Mouse (Mus musculus) embryonic facial prominence, embryonic 14.5 days (tissue): Measurements from ENCODE around the gene Dop1a. TPM values are rescaled to one million over a fixed set of nuclear protein-coding genes. Genes with fewer than 3 reads are reported as not detected.
A peak's percentile ranks its signal among the peaks of the same experiment; 100 is the strongest.

Source experiments
- ATAC-seq: fragments of 200-750 bp; cut with Nextera tagmentation; 2 replicates; pipeline ENCODE4 v1.8.0; 2017; ENCODE audit warnings: low read depth, moderate number of reproducible peaks, moderate TSS enrichment
- DNase-seq: peaks from one replicate; pipeline ENCODE4 v3.0.0-alpha.2; 2015; ENCODE audit warnings: low spot score
- H3K27ac ChIP-seq: fragments of 300-500 bp; sonication (generic); replicated peaks from 2 replicates; pipeline ENCODE4 v1.5.1; 2014; ENCODE audit warnings: low read depth, mild to moderate bottlenecking, low read length, moderate library complexity
- H3K27me3 ChIP-seq: fragments of 300-500 bp; sonication (generic); replicated peaks from 2 replicates; pipeline ENCODE4 v1.6.1; 2014; ENCODE audit warnings: low read length; ENCODE audit not compliant: control insufficient read depth, insufficient read depth
- H3K36me3 ChIP-seq: fragments of 300-500 bp; sonication (generic); 2 replicates; pipeline ENCODE4 v1.6.1; 2014; ENCODE audit warnings: low read length, mixed read lengths; ENCODE audit not compliant: control insufficient read depth, insufficient read depth
- H3K4me1 ChIP-seq: fragments of 300-500 bp; sonication (generic); 2 replicates; pipeline ENCODE4 v1.6.1; 2014; ENCODE audit warnings: antibody characterized with exemption, low read length; ENCODE audit not compliant: control insufficient read depth, insufficient read depth
- H3K4me2 ChIP-seq: fragments of 300-500 bp; sonication (generic); 2 replicates; pipeline ENCODE4 v1.6.1; 2014; ENCODE audit warnings: low read depth, mild to moderate bottlenecking, low read length, moderate library complexity, mixed read lengths
- H3K4me3 ChIP-seq: fragments of 300-500 bp; sonication (generic); 2 replicates; pipeline ENCODE4 v1.5.1; 2014; ENCODE audit warnings: low read depth, mild to moderate bottlenecking, low read length
- H3K9ac ChIP-seq: fragments of 300-500 bp; sonication (generic); 2 replicates; pipeline ENCODE4 v1.6.1; 2014; ENCODE audit warnings: low read depth, mild to moderate bottlenecking, low read length, moderate library complexity, mixed read lengths
- H3K9me3 ChIP-seq: fragments of 300-500 bp; sonication (generic); 2 replicates; pipeline ENCODE4 v1.6.1; 2016; ENCODE audit warnings: low read length; ENCODE audit not compliant: control insufficient read depth
- WGBS: fragments of 180-500 bp; shearing (Covaris S2); extraction: QIAGEN DNeasy Blood & Tissue Kit; methylation state at CpG from one replicate; pipeline ENCODE4 v1.1.7; 2014; 5-methylcytosine and 5-hydroxymethylcytosine counted together
- polyA plus RNA-seq: library from polyadenylated mRNA; unstranded; fragments of >200 nt; fragmentation: Nextera tagmentation; extraction: Ambion mirVana; gene quantifications from 2 replicates; pipeline ENCODE4 v1.2.1, GENCODE M21; 2014

Gene Dop1a
- polyA plus RNA-seq, 1 experiment from 2014 or later, result 20.8 TPM

GRCm38 (mm10) chr9:86446847-86447246, 20.1 kb upstream of the Dop1a start:
- Histone ChIP-seq H3K27ac (no peak overlapping the region), H3K4me3 (no peak overlapping the region), H3K36me3 (no peaks in the 10 kb centered on the region), H3K9me3 (no peaks in the 10 kb centered on the region), H3K4me1 (no peaks in the 10 kb centered on the region), H3K9ac (no peak overlapping the region), H3K4me2 (no peak overlapping the region), H3K27me3 (peaks cover 5% of the 10 kb centered on the region; the same call in 1 of the 2 replicates)
- ATAC-seq (no peak), DNase-seq (no peak)
- 83% methylated on average over 7 of the region's 7 CpGs for WGBS

GRCm38 (mm10) chr9:86447431-86447830, 19.5 kb upstream of the Dop1a start:
- Histone ChIP-seq H3K27me3 (peaks cover 5% of the 10 kb centered on the region; the same call in 1 of the 2 replicates), H3K27ac (no peak overlapping the region), H3K9ac (no peak overlapping the region), H3K36me3 (no peaks in the 10 kb centered on the region), H3K4me1 (no peaks in the 10 kb centered on the region), H3K4me2 (no peak overlapping the region), H3K9me3 (no peaks in the 10 kb centered on the region), H3K4me3 (no peak overlapping the region)
- DNase-seq (no peak), ATAC-seq (no peak)
- WGBS, result 90% methylated on average over 8 of the region's 8 CpGs

GRCm38 (mm10) chr9:86449581-86449980, 17.4 kb upstream of the Dop1a start:
- DNase-seq (peak; percentile 76), ATAC-seq (peak; percentile 68)
- Histone ChIP-seq H3K4me2 (no peak overlapping the region), H3K27me3 (peaks cover 5% of the 10 kb centered on the region; the same call in 1 of the 2 replicates), H3K36me3 (no peaks in the 10 kb centered on the region), H3K4me1 (no peaks in the 10 kb centered on the region), H3K9me3 (no peaks in the 10 kb centered on the region), H3K4me3 (no peak overlapping the region), H3K27ac (no peak overlapping the region), H3K9ac (no peak overlapping the region)
- 3% methylated on average over 11 of the region's 11 CpGs for WGBS

DNA sequence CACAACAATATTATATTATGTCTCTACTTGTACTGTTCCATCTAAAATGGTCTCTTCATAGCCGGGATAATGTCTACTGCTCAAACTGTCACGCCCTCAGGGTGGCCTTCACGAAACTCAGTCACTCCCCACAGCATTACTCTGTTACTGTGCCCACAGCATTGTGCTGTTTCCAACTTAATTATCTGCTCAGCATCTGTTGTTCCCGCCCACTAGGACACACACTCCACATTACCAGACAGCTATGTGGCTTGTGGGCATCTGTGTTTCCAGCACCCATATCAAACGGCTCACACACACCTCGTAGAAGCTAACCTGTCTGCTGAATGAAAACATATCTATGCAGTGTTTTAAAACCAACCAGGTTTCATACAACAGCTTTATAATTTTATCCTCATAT, 15.9 kb upstream of the Dop1a start:
- WGBS, result 47% methylated on average over 6 of the region's 6 CpGs
- Histone ChIP-seq H3K9me3 (no peaks in the 10 kb centered on the region), H3K27me3 (peaks cover 5% of the 10 kb centered on the region; the same call in 1 of the 2 replicates), H3K4me1 (no peaks in the 10 kb centered on the region), H3K27ac (no peak overlapping the region), H3K9ac (no peak overlapping the region), H3K4me3 (no peak overlapping the region), H3K4me2 (peak overlapping the region; percentile 53; the same call in 1 of the 2 replicates), H3K36me3 (no peaks in the 10 kb centered on the region)
- DNase-seq (no peak), ATAC-seq (no peak)

DNA sequence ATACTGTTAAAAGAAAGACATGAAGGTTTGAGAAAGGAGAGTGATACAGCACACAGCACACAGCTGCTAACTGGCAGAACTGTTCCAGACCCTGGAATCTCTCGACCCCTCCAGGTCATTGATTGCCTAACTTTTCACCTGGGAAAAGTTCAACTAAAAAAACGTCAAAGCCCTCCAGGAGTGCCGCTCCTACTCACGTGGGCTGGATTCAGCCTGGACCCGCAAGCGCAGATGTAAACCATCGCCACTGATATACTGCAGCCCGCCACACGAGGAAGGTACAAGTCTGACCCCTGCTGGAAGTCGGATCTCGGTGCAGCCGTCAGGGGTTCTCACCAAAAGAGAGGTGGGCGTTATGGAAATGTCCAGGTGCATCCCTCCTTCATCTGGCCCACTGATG, 15.3 kb upstream of the Dop1a start:
- Histone ChIP-seq H3K4me3 (peak overlapping the region; percentile 13), H3K9ac (no peak overlapping the region), H3K4me2 (peak overlapping the region; percentile 53), H3K36me3 (no peaks in the 10 kb centered on the region), H3K27me3 (peaks cover 5% of the 10 kb centered on the region; the same call in 1 of the 2 replicates), H3K9me3 (no peaks in the 10 kb centered on the region), H3K27ac (no peak overlapping the region), H3K4me1 (no peaks in the 10 kb centered on the region)
- ATAC-seq, result peak; percentile 83
- under 1% methylated on average over 13 of the region's 13 CpGs for WGBS
- DNase-seq, result peak; percentile 79

DNA sequence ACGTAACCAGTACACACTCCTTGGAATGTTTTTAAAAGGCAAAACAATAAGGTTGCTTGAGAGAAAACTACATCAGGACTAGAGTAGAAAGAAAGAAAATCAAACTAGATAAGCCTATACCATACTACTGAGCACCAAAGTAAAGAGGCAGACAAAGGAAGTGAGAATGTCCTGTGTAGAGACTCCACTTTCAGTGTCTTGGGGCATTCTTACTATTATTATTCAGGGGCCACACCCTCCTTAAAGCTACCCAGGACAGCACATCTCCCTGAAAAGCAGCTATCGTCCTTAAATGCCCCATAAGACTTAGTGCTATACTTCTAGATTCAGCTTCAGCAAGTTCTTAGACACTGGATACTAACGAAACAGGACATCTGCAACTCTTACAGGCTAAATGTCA, 13.3 kb upstream of the Dop1a start:
- WGBS, result 72% methylated on average over 3 of the region's 3 CpGs
- H3K27ac ChIP-seq, result no peak overlapping the region
- no peak overlapping the region for H3K4me2 ChIP-seq
- H3K4me1 ChIP-seq, result no peaks in the 10 kb centered on the region
- H3K27me3 ChIP-seq, result no peaks in the 10 kb centered on the region; the same call in 1 of the 2 replicates
- H3K4me3 ChIP-seq, result no peak overlapping the region
- H3K9me3 ChIP-seq, result no peaks in the 10 kb centered on the region
- no peak for ATAC-seq
- DNase-seq, result no peak
- no peaks in the 10 kb centered on the region for H3K36me3 ChIP-seq
- H3K9ac ChIP-seq, result no peak overlapping the region

- Histone ChIP-seq H3K27ac (peak within 1 kb of the TSS; percentile 71; the same call in 1 of the 2 replicates), H3K9ac (peak within 1 kb of the TSS; percentile 82), H3K4me2 (peak within 1 kb of the TSS; percentile 61), H3K27me3 (peaks cover 3% of the 10 kb centered on the region), H3K36me3 (no peaks in the 10 kb centered on the region), H3K9me3 (no peaks in the 10 kb centered on the region), H3K4me3 (peak within 1 kb of the TSS; percentile 74), H3K4me1 (peaks cover 6% of the 10 kb centered on the region; the same call in 1 of the 2 replicates)
- 2% methylated on average over 63 of the region's 70 CpGs for WGBS
- peak; percentile 87 for ATAC-seq
- DNase-seq, result peak; percentile 89
Observed at GRCm38 (mm10) chr9:86464151-86465105, 2.5 kb upstream of the Dop1a start, which contains the start of gene Ube2cbp. Gene Ube2cbp, minus strand, starts transcription at chr9:86464950.

GRCm38 (mm10) chr9:86475956-86476355, 9.0 kb downstream of the Dop1a start:
- Histone ChIP-seq H3K4me1 (no peaks in the 10 kb centered on the region), H3K4me2 (no peak overlapping the region), H3K9ac (no peak overlapping the region), H3K36me3 (no peaks in the 10 kb centered on the region), H3K9me3 (no peaks in the 10 kb centered on the region), H3K4me3 (no peak overlapping the region), H3K27ac (no peak overlapping the region), H3K27me3 (no peaks in the 10 kb centered on the region)
- ATAC-seq, result no peak
- 92% methylated on average over 4 of the region's 4 CpGs for WGBS
- no peak for DNase-seq
